Mouse (Mus musculus): ENCODE data around the gene Ints7. TPM values are rescaled to one million over a fixed set of nuclear protein-coding genes. Genes with fewer than 3 reads are reported as not detected.

Gene Ints7
- total and polyA plus RNA-seq, 2 experiments from 2014 or later = 26.3 to 41.3 TPM

GRCm38 (mm10) chr1:191596076-191596475 is 20.6 kb downstream of the Ints7 start:
- Histone ChIP-seq H3K4me3 (ENCODE audit: low read length) (no peak overlapping the region), H3K9ac (replicated peaks; ENCODE audit: low read length) (no peak overlapping the region), H3K9me3 (ENCODE audit: low read length) (no peaks in the 10 kb centered on the region), H3K4me1 (ENCODE audit: insufficient read depth, low read length) (no peaks in the 10 kb centered on the region), H3K27me3 (ENCODE audit: insufficient read depth, low read length) (no peaks in the 10 kb centered on the region), H3K4me2 (ENCODE audit: low read depth, low read length) (no peak overlapping the region), H3K27ac (no peak overlapping the region), H3K36me3 (ENCODE audit: insufficient read depth, low read length) (peaks cover 30% of the 10 kb centered on the region)
- WGBS = 92% methylated on average over 8 of the region's 8 CpGs
- DNase-seq (ENCODE audit: low spot score) (no peak), ATAC-seq (no peak)
- TF ChIP-seq CTCF (IDR thresholded peaks at IDR 0.05; ENCODE audit: low read depth) = no peak

GRCm38 (mm10) chr1:191599210-191599609 is 23.8 kb downstream of the Ints7 start:
- 87% methylated on average over 5 of the region's 5 CpGs for WGBS

GRCm38 (mm10) chr1:191604690-191605089 is 29.3 kb downstream of the Ints7 start:
- ATAC-seq = no peak
- Histone ChIP-seq H3K27ac (no peak overlapping the region), H3K36me3 (ENCODE audit: insufficient read depth, low read length) (peaks cover 44% of the 10 kb centered on the region), H3K4me1 (ENCODE audit: insufficient read depth, low read length) (no peaks in the 10 kb centered on the region), H3K27me3 (ENCODE audit: insufficient read depth, low read length) (no peaks in the 10 kb centered on the region), H3K4me2 (ENCODE audit: low read depth, low read length) (no peak overlapping the region), H3K9ac (replicated peaks; ENCODE audit: low read length) (no peak overlapping the region), H3K9me3 (ENCODE audit: low read length) (no peaks in the 10 kb centered on the region), H3K4me3 (ENCODE audit: low read length) (no peak overlapping the region)
- no peak for TF ChIP-seq CTCF (IDR thresholded peaks at IDR 0.05; ENCODE audit: low read depth)
- DNase-seq (ENCODE audit: low spot score) = peak; percentile 35
- WGBS = 61% methylated on average over 3 of the region's 3 CpGs

More at GRCm38 (mm10) chr1:191599210-191599609, 23.8 kb downstream of the Ints7 start:
- Histone ChIP-seq H3K36me3 (ENCODE audit: insufficient read depth, low read length) (peaks cover 26% of the 10 kb centered on the region), H3K4me1 (ENCODE audit: insufficient read depth, low read length) (no peaks in the 10 kb centered on the region), H3K27me3 (ENCODE audit: insufficient read depth, low read length) (no peaks in the 10 kb centered on the region), H3K4me2 (ENCODE audit: low read depth, low read length) (no peak overlapping the region), H3K9me3 (ENCODE audit: low read length) (no peaks in the 10 kb centered on the region), H3K4me3 (ENCODE audit: low read length) (no peak overlapping the region), H3K9ac (replicated peaks; ENCODE audit: low read length) (no peak overlapping the region), H3K27ac (no peak overlapping the region)
- ATAC-seq = no peak
- TF ChIP-seq CTCF (IDR thresholded peaks at IDR 0.05; ENCODE audit: low read depth) = no peak
- DNase-seq (ENCODE audit: low spot score) = no peak

GRCm38 (mm10) chr1:191609051-191609450 is 33.6 kb downstream of the Ints7 start:
- no peak for ATAC-seq

GRCm38 (mm10) chr1:191609578-191609977 is 34.1 kb downstream of the Ints7 start:
- TF ChIP-seq CTCF (IDR thresholded peaks at IDR 0.05; ENCODE audit: low read depth) = no peak
- Histone ChIP-seq H3K4me2 (ENCODE audit: low read depth, low read length) (no peak overlapping the region), H3K4me3 (ENCODE audit: low read length) (no peak overlapping the region), H3K36me3 (ENCODE audit: insufficient read depth, low read length) (peaks cover 75% of the 10 kb centered on the region), H3K27ac (no peak overlapping the region), H3K4me1 (ENCODE audit: insufficient read depth, low read length) (no peaks in the 10 kb centered on the region), H3K27me3 (ENCODE audit: insufficient read depth, low read length) (no peaks in the 10 kb centered on the region), H3K9me3 (ENCODE audit: low read length) (no peaks in the 10 kb centered on the region), H3K9ac (replicated peaks; ENCODE audit: low read length) (no peak overlapping the region)
- DNase-seq (ENCODE audit: low spot score) (no peak), ATAC-seq (no peak)
- WGBS = 98% methylated on average over 1 of the region's 1 CpGs

More at GRCm38 (mm10) chr1:191609051-191609450, 33.6 kb downstream of the Ints7 start:
- no peaks in the 10 kb centered on the region for H3K9me3 ChIP-seq (ENCODE audit: low read length)
- H3K4me1 ChIP-seq (ENCODE audit: insufficient read depth, low read length) = no peaks in the 10 kb centered on the region
- no peak overlapping the region for H3K4me3 ChIP-seq (ENCODE audit: low read length)
- no peak overlapping the region for H3K27ac ChIP-seq
- no peak overlapping the region for H3K9ac ChIP-seq (replicated peaks; ENCODE audit: low read length)
- TF ChIP-seq CTCF (IDR thresholded peaks at IDR 0.05; ENCODE audit: low read depth) = no peak
- 93% methylated on average over 6 of the region's 6 CpGs for WGBS
- no peak overlapping the region for H3K4me2 ChIP-seq (ENCODE audit: low read depth, low read length)
- H3K36me3 ChIP-seq (ENCODE audit: insufficient read depth, low read length) = peaks cover 70% of the 10 kb centered on the region
- DNase-seq (ENCODE audit: low spot score) = no peak
- H3K27me3 ChIP-seq (ENCODE audit: insufficient read depth, low read length) = no peaks in the 10 kb centered on the region

- Histone ChIP-seq H3K36me3 (ENCODE audit: insufficient read depth, low read length) (peaks cover 75% of the 10 kb centered on the region), H3K27ac (no peak overlapping the region), H3K4me3 (ENCODE audit: low read length) (no peak overlapping the region), H3K4me2 (ENCODE audit: low read depth, low read length) (no peak overlapping the region), H3K4me1 (ENCODE audit: insufficient read depth, low read length) (no peaks in the 10 kb centered on the region), H3K9ac (replicated peaks; ENCODE audit: low read length) (no peak overlapping the region), H3K9me3 (ENCODE audit: low read length) (no peaks in the 10 kb centered on the region), H3K27me3 (ENCODE audit: insufficient read depth, low read length) (no peaks in the 10 kb centered on the region)
- no peak for TF ChIP-seq CTCF (IDR thresholded peaks at IDR 0.05; ENCODE audit: low read depth)
- DNase-seq (ENCODE audit: low spot score) (no peak), ATAC-seq (no peak)
- WGBS = 95% methylated on average over 7 of the region's 7 CpGs
Measured at GRCm38 (mm10) chr1:191610357-191610756, 34.9 kb downstream of the Ints7 start.

- ATAC-seq (no peak), DNase-seq (ENCODE audit: low spot score) (no peak)
- H3K27me3 ChIP-seq (ENCODE audit: insufficient read depth, low read length) = no peaks in the 10 kb centered on the region
- no peak overlapping the region for H3K27ac ChIP-seq
- peaks cover 76% of the 10 kb centered on the region for H3K36me3 ChIP-seq (ENCODE audit: insufficient read depth, low read length)
- TF ChIP-seq CTCF (IDR thresholded peaks at IDR 0.05; ENCODE audit: low read depth) = no peak
- no peaks in the 10 kb centered on the region for H3K9me3 ChIP-seq (ENCODE audit: low read length)
- no peaks in the 10 kb centered on the region for H3K4me1 ChIP-seq (ENCODE audit: insufficient read depth, low read length)
- H3K9ac ChIP-seq (replicated peaks; ENCODE audit: low read length) = no peak overlapping the region
- H3K4me2 ChIP-seq (ENCODE audit: low read depth, low read length) = no peak overlapping the region
- no peak overlapping the region for H3K4me3 ChIP-seq (ENCODE audit: low read length)
- WGBS = 94% methylated on average over 9 of the region's 9 CpGs
Measured at GRCm38 (mm10) chr1:191611686-191612085, 36.2 kb downstream of the Ints7 start.
